Mouse (Mus musculus): ENCODE data around the gene Nol9. TPM values are rescaled to one million over a fixed set of nuclear protein-coding genes. Genes with fewer than 3 reads are reported as not detected.
A peak's percentile ranks its signal among the peaks of the same experiment; 100 is the strongest.

Gene Nol9
- polyA plus RNA-seq (2014; fragmentation: Nextera tagmentation; extraction: Ambion mirVana), result 21.1 and 25.8 TPM in 2 replicates

DNA sequence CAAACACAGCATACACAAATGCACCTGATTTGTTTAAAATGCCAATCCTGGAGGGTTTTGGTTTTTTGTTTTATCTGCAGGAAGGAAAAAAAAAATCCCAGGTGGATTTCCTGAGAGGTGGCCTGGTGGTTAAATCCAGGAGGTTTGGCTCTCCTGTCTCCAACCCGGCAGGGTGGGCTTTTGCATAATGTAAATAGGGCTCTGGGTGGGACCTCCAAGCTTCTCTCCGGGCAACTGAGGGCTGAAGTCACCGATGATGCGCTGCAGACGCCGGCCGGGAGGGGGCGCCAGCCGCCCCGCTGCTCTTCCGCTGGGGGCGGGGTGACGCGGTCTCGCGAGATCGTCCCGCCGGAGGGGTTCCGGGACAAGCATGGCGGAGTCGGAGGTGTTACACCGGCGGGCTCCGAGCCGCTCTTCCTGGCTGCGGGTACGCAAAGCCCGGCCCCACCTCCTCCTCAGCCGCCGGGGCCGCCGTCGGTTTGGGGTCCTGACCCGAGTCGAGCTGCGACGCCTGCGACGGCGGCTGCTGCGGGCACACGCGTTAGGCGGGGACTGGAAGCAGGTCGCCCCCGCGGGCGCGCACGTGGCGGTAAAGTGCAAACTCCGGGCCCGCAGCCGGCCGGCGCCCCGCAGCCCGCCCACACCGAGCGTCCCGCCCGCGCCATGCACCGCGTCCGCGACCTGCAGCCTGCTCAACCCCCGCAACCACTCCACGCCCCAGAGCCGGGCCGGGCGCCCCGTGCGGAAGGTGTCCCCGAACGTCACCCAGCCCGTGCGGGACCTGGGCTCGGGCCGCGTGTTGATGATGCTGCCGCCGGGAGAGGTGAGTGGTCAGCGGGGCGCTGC lies at the start of gene Nol9:
TSS of gene Nol9 (plus strand) at position 337 of the 846 bp plus-strand sequence.
- DNase-seq (peak; percentile 97), ATAC-seq (ENCODE audit: low FRiP score, low TSS enrichment) (peak; percentile 85)
- Histone ChIP-seq H3K4me1 (ENCODE audit: control insufficient read depth, insufficient read depth, low read length) (peaks cover 8% of the 10 kb centered on the region), H3K27ac (replicated peaks; ENCODE audit: low read depth, low read length) (0 out of 2 replicates have a peak within 1 kb of the TSS, but pooled peaks have one; percentile 41), H3K4me2 (ENCODE audit: low read length) (peak within 1 kb of the TSS; percentile 72), H3K27me3 (ENCODE audit: control insufficient read depth, insufficient read depth, low read length) (no peaks in the 10 kb centered on the region), H3K9me3 (ENCODE audit: control insufficient read depth, low read length) (no peaks in the 10 kb centered on the region), H3K9ac (replicated peaks; ENCODE audit: low read length) (peak within 1 kb of the TSS; percentile 84), H3K36me3 (ENCODE audit: control insufficient read depth, insufficient read depth, low read length) (peaks cover 30% of the 10 kb centered on the region), H3K4me3 (replicated peaks; ENCODE audit: low read depth, low read length) (peak within 1 kb of the TSS; percentile 99)
- under 1% methylated on average over 80 of the region's 86 CpGs for WGBS

DNA sequence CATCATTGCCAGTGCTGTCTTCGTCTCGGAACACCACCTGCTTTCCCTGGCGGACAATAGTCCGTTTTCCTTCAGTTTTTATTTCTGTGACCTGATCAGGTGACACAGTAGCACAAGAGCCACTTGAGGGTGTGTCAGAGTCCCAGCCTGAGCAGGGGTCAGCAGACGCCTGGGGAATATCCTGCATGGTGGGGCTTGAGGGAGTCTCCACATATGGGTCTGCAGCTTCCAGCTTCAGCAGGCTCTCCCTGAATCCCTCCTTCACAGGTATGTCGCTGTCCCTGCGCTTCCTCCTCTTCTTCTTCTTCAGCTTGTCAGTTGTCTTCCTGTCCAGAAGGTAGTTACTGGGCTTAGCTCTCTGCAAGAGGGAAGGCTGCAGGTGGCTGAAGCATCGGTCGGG lies 47.0 kb upstream of the Nol9 start:
- ATAC-seq (ENCODE audit: low FRiP score, low TSS enrichment), result no peak
- Histone ChIP-seq H3K4me3 (replicated peaks; ENCODE audit: low read depth, low read length) (no peak overlapping the region), H3K27ac (replicated peaks; ENCODE audit: low read depth, low read length) (no peak overlapping the region), H3K9me3 (ENCODE audit: control insufficient read depth, low read length) (no peaks in the 10 kb centered on the region), H3K4me2 (ENCODE audit: low read length) (no peak overlapping the region), H3K36me3 (ENCODE audit: control insufficient read depth, insufficient read depth, low read length) (peaks cover 38% of the 10 kb centered on the region), H3K4me1 (ENCODE audit: control insufficient read depth, insufficient read depth, low read length) (peaks cover 16% of the 10 kb centered on the region), H3K27me3 (ENCODE audit: control insufficient read depth, insufficient read depth, low read length) (no peaks in the 10 kb centered on the region), H3K9ac (replicated peaks; ENCODE audit: low read length) (no peak overlapping the region)
- WGBS, result 92% methylated on average over 9 of the region's 9 CpGs
- DNase-seq, result no peak

DNA sequence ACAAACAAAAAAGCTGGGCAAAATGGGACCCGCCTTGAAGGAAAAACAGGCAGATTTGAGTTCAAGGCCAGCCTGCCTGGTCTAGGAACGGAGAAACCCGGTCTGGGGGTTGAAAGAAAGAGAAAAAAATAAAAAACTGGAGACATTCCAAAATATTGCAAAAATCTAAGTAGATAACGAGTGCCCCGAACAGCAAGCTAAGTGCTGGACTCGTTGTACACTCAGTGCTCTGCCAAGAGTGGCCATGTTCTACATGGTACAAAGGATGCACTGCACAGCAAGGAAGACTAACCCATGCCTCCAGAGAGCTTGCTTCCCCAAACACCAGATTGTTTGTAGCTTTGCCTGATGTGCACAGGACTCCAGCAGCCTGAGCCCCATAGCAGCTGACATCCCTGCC lies 46.1 kb upstream of the Nol9 start:
- Histone ChIP-seq H3K4me3 (replicated peaks; ENCODE audit: low read depth, low read length) (no peak overlapping the region), H3K9ac (replicated peaks; ENCODE audit: low read length) (no peak overlapping the region), H3K4me2 (ENCODE audit: low read length) (no peak overlapping the region), H3K4me1 (ENCODE audit: control insufficient read depth, insufficient read depth, low read length) (peaks cover 9% of the 10 kb centered on the region), H3K27me3 (ENCODE audit: control insufficient read depth, insufficient read depth, low read length) (no peaks in the 10 kb centered on the region), H3K27ac (replicated peaks; ENCODE audit: low read depth, low read length) (no peak overlapping the region), H3K36me3 (ENCODE audit: control insufficient read depth, insufficient read depth, low read length) (peaks cover 38% of the 10 kb centered on the region), H3K9me3 (ENCODE audit: control insufficient read depth, low read length) (no peaks in the 10 kb centered on the region)
- DNase-seq (no peak), ATAC-seq (ENCODE audit: low FRiP score, low TSS enrichment) (no peak)
- 88% methylated on average over 6 of the region's 6 CpGs for WGBS

DNA sequence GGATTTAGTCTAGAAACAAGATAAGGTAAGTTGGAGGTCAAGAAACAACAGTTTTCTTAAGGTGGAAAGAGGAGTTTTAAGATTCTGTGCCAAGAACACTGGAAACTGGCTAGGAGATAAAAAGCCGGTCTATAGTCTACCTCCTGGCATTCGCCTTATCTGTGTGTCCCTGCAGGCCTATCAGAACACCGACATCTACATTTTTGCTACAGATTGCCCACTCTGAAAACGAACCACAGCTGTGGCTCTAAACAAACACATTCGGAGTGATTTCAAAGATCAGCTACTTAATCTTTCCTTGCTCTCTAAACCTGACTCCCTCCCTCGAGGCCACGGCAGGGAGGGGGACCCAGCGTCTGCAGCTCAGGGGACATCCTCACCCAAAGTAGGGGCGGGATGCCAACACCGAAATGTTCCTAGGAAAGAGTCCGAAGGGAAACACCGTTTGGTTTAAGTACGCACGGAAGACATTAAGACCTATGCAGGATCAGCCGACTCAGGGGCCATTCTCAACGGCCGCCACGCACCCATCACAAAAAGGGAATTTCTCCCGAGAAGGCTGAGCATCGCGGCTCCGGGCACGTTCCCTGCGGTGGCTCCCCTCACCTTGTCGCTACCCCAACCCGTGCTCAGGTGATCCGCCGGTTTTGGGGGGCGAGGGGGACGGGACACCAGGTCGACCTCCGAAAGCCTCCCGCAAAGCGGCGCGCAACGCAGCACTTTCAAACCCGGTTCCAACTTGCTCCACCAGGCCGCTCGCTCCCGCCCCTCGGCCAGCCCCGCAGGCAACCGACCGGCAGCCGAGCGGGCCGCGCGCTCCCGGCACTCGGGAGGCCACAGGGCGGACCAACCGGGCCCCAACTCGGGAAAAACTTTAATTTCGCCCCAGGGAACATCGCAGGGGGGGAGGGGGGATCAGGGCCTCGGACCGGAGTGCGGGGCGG lies 44.6 kb upstream of the Nol9 start:
- H3K4me3 ChIP-seq (replicated peaks; ENCODE audit: low read depth, low read length), result peak overlapping the region; percentile 83
- H3K36me3 ChIP-seq (ENCODE audit: control insufficient read depth, insufficient read depth, low read length), result peaks cover 38% of the 10 kb centered on the region
- no peaks in the 10 kb centered on the region for H3K27me3 ChIP-seq (ENCODE audit: control insufficient read depth, insufficient read depth, low read length)
- H3K9me3 ChIP-seq (ENCODE audit: control insufficient read depth, low read length), result no peaks in the 10 kb centered on the region
- peak overlapping the region; percentile 63; the same call in 1 of the 2 replicates for H3K27ac ChIP-seq (replicated peaks; ENCODE audit: low read depth, low read length)
- peak overlapping the region; percentile 84 for H3K9ac ChIP-seq (replicated peaks; ENCODE audit: low read length)
- peaks cover 9% of the 10 kb centered on the region for H3K4me1 ChIP-seq (ENCODE audit: control insufficient read depth, insufficient read depth, low read length)
- peak overlapping the region; percentile 91 for H3K4me2 ChIP-seq (ENCODE audit: low read length)
- DNase-seq, result peak; percentile 70
- under 1% methylated on average over 60 of the region's 61 CpGs for WGBS
- ATAC-seq (ENCODE audit: low FRiP score, low TSS enrichment), result no peak

DNA sequence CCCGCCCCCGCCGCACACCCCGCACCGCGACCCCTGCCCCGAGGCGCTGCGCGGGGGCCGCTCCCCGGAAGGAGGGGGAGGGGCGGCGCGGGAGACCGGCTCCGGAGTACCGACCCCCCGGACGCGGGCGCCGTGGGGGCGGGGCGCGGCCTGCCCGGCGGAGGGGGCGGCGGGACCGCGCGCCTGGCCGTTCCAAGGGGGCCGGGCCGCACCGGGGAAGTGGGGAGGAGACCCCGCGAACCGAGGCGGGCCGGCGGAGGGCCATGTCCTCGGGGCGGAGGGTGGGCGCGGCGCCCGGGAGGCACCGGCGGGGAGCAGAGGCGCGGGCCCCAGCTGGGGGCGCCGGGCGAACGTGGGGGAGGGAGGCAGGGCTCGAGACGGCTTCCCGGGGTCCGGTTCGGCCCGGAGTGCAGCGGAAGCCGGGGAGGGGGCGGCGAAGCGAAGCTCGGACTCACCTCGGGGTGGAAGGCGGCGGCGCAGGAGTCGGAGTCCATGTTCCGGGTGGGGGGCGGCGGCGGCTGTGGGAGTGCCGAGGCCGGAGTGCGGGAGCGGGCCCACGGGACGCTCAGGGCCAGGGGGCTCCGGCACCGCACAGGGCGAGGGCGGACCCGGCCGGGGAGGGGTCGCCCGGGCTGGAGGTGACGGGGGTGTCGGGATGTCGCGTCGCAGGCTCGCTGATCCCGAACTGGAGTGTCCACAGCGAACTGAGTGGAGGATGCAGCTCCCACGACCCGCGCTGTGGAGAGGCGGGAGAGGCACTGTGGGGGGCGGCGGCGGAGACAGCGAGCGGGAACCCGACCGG lies 43.5 kb upstream of the Nol9 start:
- Histone ChIP-seq H3K9me3 (ENCODE audit: control insufficient read depth, low read length) (no peaks in the 10 kb centered on the region), H3K4me2 (ENCODE audit: low read length) (peak overlapping the region; percentile 91), H3K4me1 (ENCODE audit: control insufficient read depth, insufficient read depth, low read length) (peaks cover 9% of the 10 kb centered on the region), H3K36me3 (ENCODE audit: control insufficient read depth, insufficient read depth, low read length) (peaks cover 28% of the 10 kb centered on the region), H3K27me3 (ENCODE audit: control insufficient read depth, insufficient read depth, low read length) (no peaks in the 10 kb centered on the region), H3K27ac (replicated peaks; ENCODE audit: low read depth, low read length) (peak overlapping the region; percentile 63), H3K4me3 (replicated peaks; ENCODE audit: low read depth, low read length) (peak overlapping the region; percentile 83), H3K9ac (replicated peaks; ENCODE audit: low read length) (peak overlapping the region; percentile 84)
- 0% methylated on average over 87 of the region's 111 CpGs for WGBS
- peak; percentile 54 for DNase-seq
- peak; percentile 57 for ATAC-seq (ENCODE audit: low FRiP score, low TSS enrichment)

DNA sequence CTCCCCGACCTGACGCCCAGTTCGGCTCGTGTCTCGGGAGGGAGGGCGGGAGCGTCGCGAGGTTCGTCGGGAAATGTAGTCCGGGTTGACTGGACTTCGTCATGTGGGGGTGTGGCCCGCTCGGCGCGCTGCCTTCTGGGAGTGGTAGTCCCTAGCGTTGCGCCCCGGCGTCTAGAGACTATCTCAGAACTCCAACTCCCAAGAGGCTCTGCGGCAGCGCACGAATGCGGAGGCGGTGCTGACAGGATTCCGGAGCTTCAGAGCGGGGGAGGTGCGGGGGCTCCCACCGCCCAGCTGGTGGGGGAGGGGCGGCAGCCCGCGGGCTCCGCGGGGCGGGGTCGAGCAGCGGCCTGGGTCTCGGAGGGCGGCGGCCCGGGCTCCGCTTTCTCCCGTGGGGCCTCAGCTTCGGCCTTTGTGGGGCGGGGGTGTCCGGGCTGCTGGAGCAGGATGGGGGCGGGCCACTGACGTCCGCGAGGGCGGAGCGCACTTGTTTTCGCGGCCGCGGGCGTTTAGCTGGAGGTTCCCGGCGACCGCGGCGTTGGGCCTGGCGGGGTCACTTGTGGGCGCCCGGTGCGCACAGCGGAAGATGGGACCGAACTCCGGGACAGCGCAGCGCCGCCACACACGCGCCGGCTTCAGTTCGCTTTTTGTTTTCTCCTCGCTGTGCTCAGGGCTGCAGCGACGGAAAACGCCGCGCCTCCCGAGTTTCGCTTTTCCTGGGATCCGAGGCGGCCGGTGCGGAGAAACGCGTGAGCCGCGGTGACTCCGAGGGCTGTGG lies 42.8 kb upstream of the Nol9 start, which contains the start of gene Phf13:
TSS of gene Phf13 (minus strand) at position 86 of the 778 bp plus-strand sequence.
- DNase-seq (peak; percentile 100), ATAC-seq (ENCODE audit: low FRiP score, low TSS enrichment) (peak; percentile 98)
- Histone ChIP-seq H3K9ac (replicated peaks; ENCODE audit: low read length) (peak within 1 kb of the TSS; percentile 84), H3K4me3 (replicated peaks; ENCODE audit: low read depth, low read length) (peak within 1 kb of the TSS; percentile 83), H3K36me3 (ENCODE audit: control insufficient read depth, insufficient read depth, low read length) (peaks cover 20% of the 10 kb centered on the region), H3K27ac (replicated peaks; ENCODE audit: low read depth, low read length) (peak within 1 kb of the TSS; percentile 87), H3K27me3 (ENCODE audit: control insufficient read depth, insufficient read depth, low read length) (no peaks in the 10 kb centered on the region), H3K4me1 (ENCODE audit: control insufficient read depth, insufficient read depth, low read length) (peaks cover 9% of the 10 kb centered on the region), H3K9me3 (ENCODE audit: control insufficient read depth, low read length) (no peaks in the 10 kb centered on the region), H3K4me2 (ENCODE audit: low read length) (peak within 1 kb of the TSS; percentile 91)
- WGBS, result under 1% methylated on average over 94 of the region's 94 CpGs

DNA sequence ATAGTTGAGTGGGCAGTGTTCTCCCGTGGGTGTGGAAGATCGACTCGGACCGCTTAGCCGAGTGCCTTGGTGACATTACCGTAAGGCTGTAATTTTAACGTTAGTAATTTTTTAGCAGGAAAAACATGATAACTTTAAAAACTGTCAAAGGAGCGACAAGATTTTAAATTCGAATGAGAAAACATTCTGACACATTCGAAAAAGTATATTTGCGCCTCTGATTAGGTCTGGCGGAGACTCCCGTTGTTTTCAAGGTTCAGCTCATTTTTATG lies 42.2 kb upstream of the Nol9 start:
- peak overlapping the region; percentile 87 for H3K27ac ChIP-seq (replicated peaks; ENCODE audit: low read depth, low read length)
- DNase-seq, result no peak
- 5% methylated on average over 13 of the region's 13 CpGs for WGBS
- H3K27me3 ChIP-seq (ENCODE audit: control insufficient read depth, insufficient read depth, low read length), result no peaks in the 10 kb centered on the region
- peak overlapping the region; percentile 72 for H3K9ac ChIP-seq (replicated peaks; ENCODE audit: low read length)
- peak overlapping the region; percentile 68 for H3K4me2 ChIP-seq (ENCODE audit: low read length)
- no peak for ATAC-seq (ENCODE audit: low FRiP score, low TSS enrichment)
- peaks cover 9% of the 10 kb centered on the region for H3K4me1 ChIP-seq (ENCODE audit: control insufficient read depth, insufficient read depth, low read length)
- no peaks in the 10 kb centered on the region for H3K9me3 ChIP-seq (ENCODE audit: control insufficient read depth, low read length)
- peak overlapping the region; percentile 83 for H3K4me3 ChIP-seq (replicated peaks; ENCODE audit: low read depth, low read length)
- peaks cover 15% of the 10 kb centered on the region for H3K36me3 ChIP-seq (ENCODE audit: control insufficient read depth, insufficient read depth, low read length)

Data from midbrain, embryonic 14.5 days (tissue).